Mouse (Mus musculus): ENCODE measurements at regions not wholly inside any gene's neighbourhood (a gene's known extent, or its start where the extent isn't known, plus 50 kb on each side); places are given as distances from the start of the nearest gene placed in this dataset.

- no peaks in the 10 kb centered on the region for H3K36me3 ChIP-seq
- no peak overlapping the region for H3K27ac ChIP-seq (replicated peaks)
- H3K4me1 ChIP-seq: peaks cover 7% of the 10 kb centered on the region
- no peak for ATAC-seq (ENCODE audit: insufficient number of reproducible peaks, low FRiP score, low TSS enrichment, low read depth)
- H3K4me2 ChIP-seq (replicated peaks): no peak overlapping the region
- no peak overlapping the region for H3K9ac ChIP-seq
- WGBS: 84% methylated on average over 2 of the region's 2 CpGs
- H3K9me3 ChIP-seq (replicated peaks): no peaks in the 10 kb centered on the region
- peaks cover 12% of the 10 kb centered on the region; the same call in 1 of the 2 replicates for H3K27me3 ChIP-seq
- H3K4me3 ChIP-seq (replicated peaks): no peak overlapping the region
Observed at GRCm38 (mm10) chr7:37005701-37006100, 307.8 kb downstream of the Tshz3 start.

- Histone ChIP-seq H3K9me3 (replicated peaks) (no peaks in the 10 kb centered on the region), H3K9ac (no peak overlapping the region), H3K4me1 (peaks cover 16% of the 10 kb centered on the region), H3K27ac (replicated peaks) (no peak overlapping the region), H3K36me3 (no peaks in the 10 kb centered on the region), H3K4me2 (replicated peaks) (no peak overlapping the region), H3K4me3 (replicated peaks) (no peak overlapping the region), H3K27me3 (peaks cover 12% of the 10 kb centered on the region; the same call in 1 of the 2 replicates)
- WGBS: 35% methylated on average over 10 of the region's 10 CpGs
- ATAC-seq (ENCODE audit: insufficient number of reproducible peaks, low FRiP score, low TSS enrichment, low read depth): no peak
Observed at GRCm38 (mm10) chr7:37006921-37007320, 309.0 kb downstream of the Tshz3 start.

DNA sequence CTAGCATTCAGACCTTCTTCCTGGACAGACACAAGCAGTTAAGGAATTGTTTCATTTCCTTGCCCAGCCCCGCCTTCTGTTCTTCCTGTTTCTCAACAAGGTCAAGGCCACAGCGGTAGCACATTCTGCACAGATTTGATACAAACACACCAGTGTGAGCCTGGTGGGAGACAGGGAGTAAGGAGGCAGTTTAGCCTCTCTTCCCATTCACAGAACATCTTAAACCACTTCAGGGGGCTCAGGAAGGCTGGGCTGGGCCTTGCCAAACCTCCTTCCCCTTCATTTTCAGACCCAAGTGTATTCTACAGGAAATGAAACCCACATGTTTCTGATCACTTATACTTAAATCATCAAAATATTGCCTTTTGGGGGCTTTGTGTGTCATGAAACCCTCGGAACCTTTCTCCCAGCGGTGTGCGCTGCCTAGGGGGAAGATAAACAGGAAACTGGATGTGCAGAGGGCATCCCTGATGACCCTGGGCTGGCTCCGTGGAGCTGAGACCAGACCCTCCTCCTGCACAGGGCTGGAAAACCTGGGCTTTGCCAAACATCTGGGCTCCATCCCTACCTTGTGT, 313.3 kb downstream of the Tshz3 start:
- Histone ChIP-seq H3K9ac (no peak overlapping the region), H3K27ac (replicated peaks) (0 out of 2 replicates have a peak overlapping the region, but pooled peaks have one; percentile 22), H3K4me1 (peaks cover 18% of the 10 kb centered on the region), H3K27me3 (peaks cover 12% of the 10 kb centered on the region; the same call in 1 of the 2 replicates), H3K4me3 (replicated peaks) (no peak overlapping the region), H3K36me3 (no peaks in the 10 kb centered on the region), H3K9me3 (replicated peaks) (no peaks in the 10 kb centered on the region), H3K4me2 (replicated peaks) (0 out of 2 replicates have a peak overlapping the region, but pooled peaks have one; percentile 25)
- ATAC-seq (ENCODE audit: insufficient number of reproducible peaks, low FRiP score, low TSS enrichment, low read depth): peak; percentile 76
- WGBS: 17% methylated on average over 6 of the region's 6 CpGs

DNA sequence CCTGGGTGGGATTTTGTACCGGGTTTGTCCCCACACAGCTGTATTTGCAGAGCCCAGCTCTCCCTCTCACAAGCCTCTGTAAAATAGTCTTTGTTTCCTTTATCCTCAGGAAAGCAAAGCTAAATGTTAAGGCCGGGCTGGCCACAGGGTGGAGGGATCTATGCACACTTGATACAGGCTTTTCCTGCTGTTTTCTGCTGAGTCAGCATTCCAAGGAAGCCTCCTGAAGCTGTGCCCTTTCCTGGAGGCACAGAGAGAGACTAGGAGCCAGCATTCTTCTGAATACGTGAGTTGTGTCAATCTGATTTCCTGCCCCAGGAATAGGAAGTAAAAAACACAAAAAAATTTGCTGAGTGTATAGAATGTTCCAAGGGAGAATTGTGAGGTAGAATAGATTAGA, 322.2 kb downstream of the Tshz3 start:
- H3K27me3 ChIP-seq: no peaks in the 10 kb centered on the region
- no peak overlapping the region for H3K4me2 ChIP-seq (replicated peaks)
- no peak; the same call in 1 of the 2 replicates for ATAC-seq (ENCODE audit: insufficient number of reproducible peaks, low FRiP score, low TSS enrichment, low read depth)
- 33% methylated on average over 3 of the region's 3 CpGs for WGBS
- H3K27ac ChIP-seq (replicated peaks): no peak overlapping the region
- H3K36me3 ChIP-seq: no peaks in the 10 kb centered on the region
- H3K9ac ChIP-seq: no peak overlapping the region
- peaks cover 7% of the 10 kb centered on the region for H3K4me1 ChIP-seq
- no peak overlapping the region for H3K4me3 ChIP-seq (replicated peaks)
- H3K9me3 ChIP-seq (replicated peaks): no peaks in the 10 kb centered on the region

DNA sequence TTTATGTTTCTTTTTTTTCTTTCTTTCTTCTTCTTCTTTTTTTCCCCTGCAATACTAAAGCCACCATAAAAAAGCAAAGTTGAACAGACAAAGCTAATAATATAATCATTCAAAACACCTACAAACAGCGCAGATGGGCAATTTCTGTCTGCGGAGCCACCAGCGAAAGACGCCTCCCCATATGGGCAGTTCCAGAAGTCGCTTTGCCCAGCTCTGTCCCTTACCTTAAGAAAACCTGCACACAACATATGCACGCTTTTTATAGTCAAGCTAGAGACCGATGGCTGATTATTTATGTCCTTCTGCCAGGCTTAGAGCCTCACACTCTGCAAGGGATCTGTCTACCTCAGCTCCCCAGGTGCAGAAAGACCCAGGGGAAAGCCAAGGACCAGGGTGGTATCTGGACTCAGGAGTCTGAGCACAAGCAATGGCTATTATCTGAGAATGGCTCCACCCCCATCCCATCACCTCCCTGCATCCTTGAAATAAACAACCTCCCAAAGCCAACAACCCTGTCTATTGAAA, 326.6 kb downstream of the Tshz3 start:
- H3K36me3 ChIP-seq: no peaks in the 10 kb centered on the region
- H3K4me3 ChIP-seq (replicated peaks): no peak overlapping the region
- H3K9me3 ChIP-seq (replicated peaks): no peaks in the 10 kb centered on the region
- no peak for ATAC-seq (ENCODE audit: insufficient number of reproducible peaks, low FRiP score, low TSS enrichment, low read depth)
- no peak overlapping the region for H3K4me2 ChIP-seq (replicated peaks)
- WGBS: 89% methylated on average over 7 of the region's 7 CpGs
- no peaks in the 10 kb centered on the region for H3K4me1 ChIP-seq
- H3K27ac ChIP-seq (replicated peaks): no peak overlapping the region
- no peaks in the 10 kb centered on the region for H3K27me3 ChIP-seq
- no peak overlapping the region for H3K9ac ChIP-seq

- no peak overlapping the region for H3K9ac ChIP-seq
- H3K27ac ChIP-seq (replicated peaks): no peak overlapping the region
- no peaks in the 10 kb centered on the region for H3K9me3 ChIP-seq (replicated peaks)
- WGBS: 77% methylated on average over 8 of the region's 8 CpGs
- no peak overlapping the region for H3K4me2 ChIP-seq (replicated peaks)
- H3K36me3 ChIP-seq: no peaks in the 10 kb centered on the region
- H3K4me1 ChIP-seq: no peaks in the 10 kb centered on the region
- no peak for ATAC-seq (ENCODE audit: insufficient number of reproducible peaks, low FRiP score, low TSS enrichment, low read depth)
- H3K4me3 ChIP-seq (replicated peaks): no peak overlapping the region
- no peaks in the 10 kb centered on the region for H3K27me3 ChIP-seq
Observed at GRCm38 (mm10) chr7:37064582-37065458, 366.9 kb downstream of the Tshz3 start.

GRCm38 (mm10) chr7:37077698-37078097, 379.8 kb downstream of the Tshz3 start:
- H3K4me2 ChIP-seq (replicated peaks): no peak overlapping the region
- H3K27me3 ChIP-seq: no peaks in the 10 kb centered on the region
- no peak overlapping the region for H3K9ac ChIP-seq
- H3K36me3 ChIP-seq: no peaks in the 10 kb centered on the region
- no peaks in the 10 kb centered on the region for H3K4me1 ChIP-seq
- no peak for ATAC-seq (ENCODE audit: insufficient number of reproducible peaks, low FRiP score, low TSS enrichment, low read depth)
- WGBS: 65% methylated on average over 6 of the region's 6 CpGs
- no peak overlapping the region for H3K27ac ChIP-seq (replicated peaks)
- no peak overlapping the region for H3K4me3 ChIP-seq (replicated peaks)
- H3K9me3 ChIP-seq (replicated peaks): no peaks in the 10 kb centered on the region

DNA sequence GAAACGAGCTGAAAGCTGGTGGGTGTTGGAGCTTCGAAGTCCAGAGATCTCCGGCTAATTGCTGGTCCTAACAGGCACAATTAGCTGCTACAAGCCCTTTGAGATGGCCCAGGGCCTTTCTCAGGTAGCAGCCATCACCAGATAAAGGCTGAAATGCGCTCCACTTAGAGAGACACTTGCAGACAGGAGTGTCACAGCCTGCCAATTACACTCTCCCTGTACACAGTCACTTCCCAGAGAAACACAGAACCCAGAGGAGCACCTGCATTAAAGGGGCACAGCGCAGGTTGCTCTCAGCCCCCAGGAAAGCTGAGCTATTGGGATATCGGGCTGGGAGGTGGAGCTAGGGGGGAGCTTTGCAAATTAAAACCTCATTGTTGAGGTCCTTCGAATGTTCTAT, 380.2 kb downstream of the Tshz3 start:
- no peaks in the 10 kb centered on the region for H3K4me1 ChIP-seq
- H3K9me3 ChIP-seq (replicated peaks): no peaks in the 10 kb centered on the region
- no peaks in the 10 kb centered on the region for H3K36me3 ChIP-seq
- ATAC-seq (ENCODE audit: insufficient number of reproducible peaks, low FRiP score, low TSS enrichment, low read depth): no peak
- no peak overlapping the region for H3K9ac ChIP-seq
- H3K4me2 ChIP-seq (replicated peaks): no peak overlapping the region
- no peaks in the 10 kb centered on the region for H3K27me3 ChIP-seq
- WGBS: 48% methylated on average over 7 of the region's 7 CpGs
- no peak overlapping the region for H3K4me3 ChIP-seq (replicated peaks)
- H3K27ac ChIP-seq (replicated peaks): no peak overlapping the region

GRCm38 (mm10) chr7:37089726-37090125, 391.8 kb downstream of the Tshz3 start:
- no peak overlapping the region for H3K4me2 ChIP-seq (replicated peaks)
- no peak overlapping the region for H3K4me3 ChIP-seq (replicated peaks)
- H3K9me3 ChIP-seq (replicated peaks): no peaks in the 10 kb centered on the region
- H3K36me3 ChIP-seq: no peaks in the 10 kb centered on the region
- WGBS: 88% methylated on average over 3 of the region's 3 CpGs
- no peak overlapping the region for H3K9ac ChIP-seq
- no peaks in the 10 kb centered on the region for H3K27me3 ChIP-seq
- H3K4me1 ChIP-seq: no peaks in the 10 kb centered on the region
- H3K27ac ChIP-seq (replicated peaks): no peak overlapping the region
- no peak for ATAC-seq (ENCODE audit: insufficient number of reproducible peaks, low FRiP score, low TSS enrichment, low read depth)

- no peaks in the 10 kb centered on the region for H3K4me1 ChIP-seq
- no peak overlapping the region for H3K4me3 ChIP-seq (replicated peaks)
- no peak overlapping the region for H3K9ac ChIP-seq
- WGBS: 90% methylated on average over 6 of the region's 6 CpGs
- no peak for ATAC-seq (ENCODE audit: insufficient number of reproducible peaks, low FRiP score, low TSS enrichment, low read depth)
- H3K4me2 ChIP-seq (replicated peaks): no peak overlapping the region
- no peak overlapping the region for H3K27ac ChIP-seq (replicated peaks)
- no peaks in the 10 kb centered on the region for H3K36me3 ChIP-seq
- H3K27me3 ChIP-seq: no peaks in the 10 kb centered on the region
- no peaks in the 10 kb centered on the region for H3K9me3 ChIP-seq (replicated peaks)
Observed at GRCm38 (mm10) chr7:37092572-37092971, 394.7 kb downstream of the Tshz3 start.

DNA sequence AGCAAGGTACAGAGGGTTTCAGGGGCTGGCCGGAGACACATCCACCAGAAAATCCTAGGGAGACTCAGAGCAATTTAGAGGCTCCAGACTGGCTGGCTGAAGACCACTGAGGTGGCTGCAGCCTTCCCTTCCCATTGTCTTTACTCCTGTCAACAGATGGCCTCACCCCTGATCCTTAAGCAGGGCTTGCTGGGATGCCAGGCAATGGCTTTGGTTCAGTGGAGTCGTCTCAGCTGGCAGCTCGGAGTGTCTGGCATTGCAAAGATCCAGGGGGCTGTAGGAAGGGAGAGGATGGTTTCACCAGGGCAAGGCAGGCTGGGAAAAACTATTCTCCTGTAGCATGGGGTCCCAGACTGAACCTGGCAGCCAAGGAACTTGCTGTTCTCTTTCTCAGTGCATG, 395.8 kb downstream of the Tshz3 start:
- Histone ChIP-seq H3K4me1 (no peaks in the 10 kb centered on the region), H3K4me3 (replicated peaks) (no peak overlapping the region), H3K4me2 (replicated peaks) (no peak overlapping the region), H3K27ac (replicated peaks) (no peak overlapping the region), H3K27me3 (no peaks in the 10 kb centered on the region), H3K9me3 (replicated peaks) (no peaks in the 10 kb centered on the region), H3K36me3 (no peaks in the 10 kb centered on the region), H3K9ac (no peak overlapping the region)
- no peak for ATAC-seq (ENCODE audit: insufficient number of reproducible peaks, low FRiP score, low TSS enrichment, low read depth)
- 71% methylated on average over 3 of the region's 3 CpGs for WGBS
